Mouse (Mus musculus) embryonic fibroblast, embryonic 13.5 days (primary cell): ENCODE measurements around the gene Vps33a.

Source experiments
- CTCF ChIP-seq: IDR thresholded peaks from 2 replicates; pipeline ENCODE4 v1.5.1; 2011; ENCODE audit warnings: mild to moderate bottlenecking, control low read depth, low read length, moderate library complexity, borderline replicate concordance; ENCODE audit not compliant: insufficient read depth
- POLR2A ChIP-seq: IDR thresholded peaks from 2 replicates; pipeline ENCODE4 v1.6.1; 2011; ENCODE audit warnings: low read depth, mild to moderate bottlenecking, control low read depth, low read length, moderate library complexity

- TF ChIP-seq CTCF (no peak), POLR2A (no peak)
These were observed 13.2 kb downstream of the Vps33a start for GRCm38 (mm10) chr5:123559588-123559987.
